Mouse (Mus musculus) heart, adult 18-20 months (tissue): Measurements from ENCODE around the gene Sh3rf1. TPM values are rescaled to one million over a fixed set of nuclear protein-coding genes. Genes with fewer than 3 reads are reported as not detected.
A peak's percentile ranks its signal among the peaks of the same experiment; 100 is the strongest.

Source experiments
- DNase-seq, 2 experiments: peaks; one replicate each; pipeline ENCODE4 v3.0.0; 2021 to 2022; ENCODE audit warnings: mixed read lengths in 1 of 2
- total RNA-seq, 2 experiments: library from RNA; stranded (reverse); gene quantifications; 2 replicates each; pipeline ENCODE4 v1.2.3; 2021

Sh3rf1 gene
- total RNA-seq, 2 experiments from 2014 or later: 4.7 to 5.0 TPM

DNA sequence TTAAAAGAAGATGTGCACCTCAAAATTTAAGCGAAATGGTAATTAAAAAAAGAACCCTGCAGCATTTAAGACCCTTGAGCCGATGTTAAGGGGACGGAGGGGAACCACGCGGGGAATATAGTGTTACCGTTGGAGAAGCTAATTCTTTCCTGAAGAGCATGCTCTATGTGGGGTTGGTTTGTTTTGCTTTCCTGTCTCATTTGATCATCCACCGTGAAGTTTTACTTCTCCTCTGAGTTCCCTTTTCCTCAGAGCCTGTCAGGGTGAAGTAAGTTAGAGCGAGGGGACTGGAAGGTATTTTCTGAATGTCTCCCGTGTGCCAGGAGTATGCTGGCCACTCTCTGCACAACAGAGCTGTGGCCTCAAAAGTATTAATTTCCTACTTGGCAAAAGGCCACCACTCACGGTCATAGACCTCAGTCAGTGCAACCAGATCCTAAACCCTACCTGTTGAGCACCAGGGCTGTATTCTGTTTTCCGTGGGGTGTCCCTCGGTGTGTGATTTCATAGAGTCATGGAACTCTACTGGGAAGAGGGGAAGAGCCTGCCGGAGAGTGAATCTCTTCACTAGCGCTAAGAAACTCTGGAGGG lies 63.2 kb downstream of the Sh3rf1 start:
- no peak for DNase-seq

DNA sequence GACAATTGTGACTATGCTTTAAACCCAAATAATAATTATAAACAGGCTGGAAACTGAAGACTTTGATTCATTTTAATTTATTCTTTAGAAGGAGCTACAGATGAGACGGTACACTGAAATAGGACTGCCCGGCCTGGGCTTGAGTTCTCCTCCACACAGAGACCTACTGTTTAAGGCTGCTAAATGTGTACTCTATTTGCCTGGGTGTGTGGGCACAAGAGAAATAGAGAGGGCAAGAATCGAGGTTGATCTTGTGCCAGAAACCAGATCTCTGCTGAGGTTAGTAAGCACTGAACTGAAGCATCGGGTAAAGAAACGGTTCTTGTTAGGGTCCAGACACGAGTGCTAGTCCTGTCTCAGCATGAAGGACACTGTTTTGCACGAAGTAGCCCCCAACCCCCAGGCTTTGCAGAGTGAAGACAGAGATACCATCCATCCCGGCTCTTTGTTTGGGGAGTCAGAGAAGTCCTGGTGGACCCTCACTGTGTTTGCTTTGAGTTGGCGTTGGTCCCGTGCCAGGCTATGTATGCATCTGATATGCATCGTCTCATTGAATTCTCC lies 64.4 kb downstream of the Sh3rf1 start:
- DNase-seq: no peak

DNA sequence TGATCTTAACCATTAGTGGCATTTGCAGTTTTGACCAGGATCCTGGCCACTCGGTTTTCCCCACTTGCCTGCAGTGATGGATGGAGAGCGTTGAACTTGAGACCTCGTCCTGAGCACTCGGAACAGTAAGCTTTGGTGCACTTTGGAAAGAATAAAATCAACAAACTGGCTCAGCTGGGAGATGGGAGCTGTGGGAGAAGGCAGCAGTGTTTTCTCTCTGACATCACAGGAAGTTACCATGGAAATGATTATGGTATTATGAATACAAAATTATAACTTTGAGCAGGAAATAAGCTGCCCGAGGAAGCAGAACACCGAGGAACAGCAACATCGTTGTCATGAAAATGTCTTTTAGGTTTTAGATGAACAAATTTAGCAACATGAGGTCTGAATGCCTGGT lies 65.0 kb downstream of the Sh3rf1 start:
- DNase-seq: no peak

DNA sequence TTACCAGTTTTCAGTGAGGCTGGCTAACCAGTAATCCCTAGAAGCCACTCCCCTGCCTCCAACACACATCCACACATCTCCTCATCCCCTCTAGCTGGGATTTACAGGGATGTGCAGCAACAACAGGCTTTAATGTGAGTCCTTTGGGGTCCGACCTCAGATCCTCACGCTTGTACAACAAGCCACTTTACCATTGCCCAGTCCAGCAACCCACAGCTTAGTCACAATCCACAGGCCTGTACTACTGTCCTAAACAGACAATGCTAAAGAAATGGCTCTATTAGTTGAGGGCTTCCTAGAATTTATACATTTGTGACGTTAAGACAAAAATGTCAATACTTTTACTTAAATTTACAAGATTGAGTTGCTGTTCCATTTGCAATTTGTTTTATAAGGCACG lies 71.4 kb downstream of the Sh3rf1 start:
- no peak for DNase-seq

DNA sequence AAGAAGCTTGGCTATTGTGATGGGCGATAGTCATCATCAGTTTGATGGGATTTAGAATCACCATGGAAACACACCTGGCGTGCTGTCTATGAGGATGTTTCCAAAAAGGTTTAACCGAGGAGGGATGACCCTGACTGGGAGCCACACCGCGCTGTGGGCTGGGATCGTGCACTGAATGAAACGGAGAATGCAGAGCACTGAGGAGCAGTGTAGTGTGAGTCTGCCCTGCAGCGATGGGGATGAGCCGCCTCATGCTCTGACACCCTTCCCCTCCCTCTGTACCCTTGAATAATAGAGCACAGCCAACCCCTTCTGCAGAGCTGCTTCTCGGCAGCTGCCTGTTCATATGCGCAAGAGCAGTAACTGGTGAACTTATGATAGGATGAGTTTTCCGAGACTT lies 71.8 kb downstream of the Sh3rf1 start:
- DNase-seq: no peak

DNA sequence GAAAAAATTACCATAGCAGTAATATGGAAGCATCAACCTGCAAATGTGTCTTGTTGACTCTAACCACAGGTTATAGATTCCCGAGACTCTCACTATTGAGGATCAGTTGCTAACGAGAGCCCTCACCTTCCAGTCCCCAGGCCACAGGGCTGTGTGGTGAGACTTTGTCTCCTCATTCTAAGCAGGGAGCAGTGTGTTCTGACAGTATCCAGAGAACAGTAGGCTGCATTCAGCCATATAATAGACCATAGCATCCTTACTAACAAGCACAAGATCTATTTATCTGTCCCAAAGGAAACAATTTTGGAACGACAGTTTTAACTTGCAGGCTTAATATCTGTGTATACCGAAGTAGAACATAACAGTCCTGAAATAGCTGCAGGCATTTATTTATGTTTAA lies 75.2 kb downstream of the Sh3rf1 start:
- no peak for DNase-seq

DNA sequence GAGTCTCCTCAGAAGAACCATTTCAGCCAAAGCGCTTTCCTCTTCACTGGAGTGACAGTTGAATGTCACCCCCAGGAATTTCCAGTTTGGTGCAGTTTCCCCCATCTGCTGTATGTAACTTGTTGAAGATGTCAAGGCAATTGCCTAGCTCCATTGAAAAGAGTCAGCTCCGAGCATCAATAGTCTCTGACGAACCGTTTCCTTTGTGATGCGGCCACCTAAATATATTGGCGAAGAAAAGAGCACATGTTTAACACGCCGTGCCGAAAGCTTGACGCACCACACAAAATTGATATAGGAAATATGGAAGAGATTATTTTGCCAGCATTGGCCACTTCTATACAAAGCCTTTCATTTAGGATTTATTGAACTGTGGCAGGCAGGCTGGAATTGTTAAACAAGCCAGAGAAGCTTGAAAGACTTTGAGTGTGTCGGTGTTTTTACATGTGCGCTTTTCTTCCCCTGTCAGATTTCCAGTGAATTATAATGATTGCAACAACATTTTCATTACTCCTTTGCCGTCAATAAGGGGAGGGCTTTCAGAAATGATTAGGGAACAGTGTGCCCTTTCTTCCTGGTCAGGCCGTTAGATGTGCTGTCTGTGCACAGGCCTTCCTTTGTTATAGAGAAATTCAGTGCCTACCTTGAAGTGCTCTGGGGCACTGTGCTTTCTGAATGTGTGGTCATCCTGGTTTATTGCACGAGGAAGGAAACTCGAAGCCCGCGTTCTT lies 77.8 kb downstream of the Sh3rf1 start:
- no peak for DNase-seq

DNA sequence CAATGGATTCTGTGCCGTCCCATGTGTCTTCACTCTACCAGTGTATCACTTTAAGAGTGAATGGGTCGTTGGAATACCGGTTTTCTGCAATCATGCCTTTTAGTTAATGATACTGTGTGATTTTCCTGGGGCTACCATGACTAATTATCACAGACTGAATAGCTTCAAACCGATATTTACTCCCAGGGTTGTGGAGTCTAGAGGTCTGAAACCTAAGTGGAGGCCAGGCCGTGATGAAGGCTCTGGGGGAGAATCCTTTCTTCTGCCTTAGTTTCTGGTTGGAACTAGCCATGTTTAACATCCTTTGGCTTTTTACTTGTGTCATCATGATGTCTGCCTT lies 78.3 kb downstream of the Sh3rf1 start:
- no peak for DNase-seq

DNA sequence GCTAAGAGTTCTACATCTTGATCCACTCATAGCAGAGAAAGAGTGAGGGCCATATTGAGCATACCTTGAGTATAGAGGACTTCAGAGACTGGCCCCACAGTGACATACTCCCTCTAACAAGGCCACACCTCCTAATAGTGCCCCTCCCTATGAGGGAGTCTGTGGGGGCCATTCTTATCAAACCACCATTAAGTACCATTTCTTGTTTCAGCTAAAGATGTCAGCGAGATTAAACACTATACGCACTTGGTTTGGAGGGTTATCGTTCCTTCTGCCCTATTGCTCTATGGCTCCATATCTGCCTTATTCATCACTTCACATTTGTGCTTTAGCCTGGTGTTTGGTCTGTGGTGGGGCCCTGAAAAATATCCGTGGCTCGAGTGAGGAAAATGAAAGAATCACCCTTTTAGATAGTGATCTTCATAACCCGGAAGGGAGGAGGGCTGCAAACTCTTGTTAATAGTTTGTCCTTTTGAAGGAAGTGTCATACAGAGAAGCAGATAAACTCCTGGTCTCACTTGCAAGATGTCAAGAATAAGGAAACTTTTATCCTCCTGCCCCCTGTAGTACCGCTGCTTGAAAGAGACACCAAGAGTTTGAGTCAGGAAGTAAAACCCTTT lies 81.9 kb downstream of the Sh3rf1 start:
- DNase-seq: no peak

DNA sequence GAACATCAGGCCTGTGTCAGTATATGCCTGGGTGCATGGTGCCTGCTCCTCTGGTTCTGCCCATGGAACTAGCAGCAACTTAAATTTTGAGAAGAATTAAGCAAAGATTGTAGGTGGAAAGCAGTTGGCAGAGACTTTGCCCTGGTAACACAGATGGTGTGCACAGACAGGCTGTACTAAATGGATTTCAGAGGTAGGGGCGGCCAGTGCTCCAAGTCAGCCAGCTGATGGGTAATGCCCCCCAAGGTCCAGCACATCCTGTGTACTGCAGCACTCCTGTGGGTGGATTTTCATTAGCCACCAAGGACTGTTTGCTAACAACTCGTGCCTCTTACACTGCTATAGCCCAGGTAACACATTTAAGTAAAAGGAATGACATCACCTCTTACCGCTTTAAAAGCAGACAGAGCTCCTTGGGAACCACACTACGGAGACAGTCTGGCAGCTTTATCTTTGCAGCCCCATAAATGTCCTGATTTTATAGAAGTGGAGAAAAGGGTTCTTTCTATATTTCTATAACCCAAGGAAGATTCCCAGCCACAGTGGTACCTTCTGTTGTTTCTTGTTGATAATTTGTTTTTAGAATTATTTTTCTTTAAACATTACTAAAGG lies 82.9 kb downstream of the Sh3rf1 start:
- DNase-seq: no peak

DNA sequence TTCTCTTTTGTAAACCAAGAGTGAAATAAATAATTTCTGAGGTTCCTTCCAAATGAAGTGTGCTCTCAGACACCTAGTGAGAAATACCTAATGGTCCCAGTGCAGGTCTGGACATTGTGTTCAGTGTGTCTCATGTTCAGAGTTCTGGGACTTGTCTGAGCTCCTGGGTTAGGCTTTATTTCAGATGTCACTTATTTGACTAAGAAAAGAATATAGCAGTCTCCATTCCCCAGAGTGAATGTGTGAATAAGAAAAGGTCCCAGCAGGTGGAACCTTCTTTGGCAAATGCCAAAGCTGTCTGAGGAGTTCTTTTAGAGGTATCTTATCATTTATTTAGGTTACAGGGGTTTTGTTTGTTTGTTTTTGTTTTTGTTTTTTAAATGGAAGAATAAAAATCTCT lies 85.2 kb downstream of the Sh3rf1 start:
- DNase-seq: no peak

DNA sequence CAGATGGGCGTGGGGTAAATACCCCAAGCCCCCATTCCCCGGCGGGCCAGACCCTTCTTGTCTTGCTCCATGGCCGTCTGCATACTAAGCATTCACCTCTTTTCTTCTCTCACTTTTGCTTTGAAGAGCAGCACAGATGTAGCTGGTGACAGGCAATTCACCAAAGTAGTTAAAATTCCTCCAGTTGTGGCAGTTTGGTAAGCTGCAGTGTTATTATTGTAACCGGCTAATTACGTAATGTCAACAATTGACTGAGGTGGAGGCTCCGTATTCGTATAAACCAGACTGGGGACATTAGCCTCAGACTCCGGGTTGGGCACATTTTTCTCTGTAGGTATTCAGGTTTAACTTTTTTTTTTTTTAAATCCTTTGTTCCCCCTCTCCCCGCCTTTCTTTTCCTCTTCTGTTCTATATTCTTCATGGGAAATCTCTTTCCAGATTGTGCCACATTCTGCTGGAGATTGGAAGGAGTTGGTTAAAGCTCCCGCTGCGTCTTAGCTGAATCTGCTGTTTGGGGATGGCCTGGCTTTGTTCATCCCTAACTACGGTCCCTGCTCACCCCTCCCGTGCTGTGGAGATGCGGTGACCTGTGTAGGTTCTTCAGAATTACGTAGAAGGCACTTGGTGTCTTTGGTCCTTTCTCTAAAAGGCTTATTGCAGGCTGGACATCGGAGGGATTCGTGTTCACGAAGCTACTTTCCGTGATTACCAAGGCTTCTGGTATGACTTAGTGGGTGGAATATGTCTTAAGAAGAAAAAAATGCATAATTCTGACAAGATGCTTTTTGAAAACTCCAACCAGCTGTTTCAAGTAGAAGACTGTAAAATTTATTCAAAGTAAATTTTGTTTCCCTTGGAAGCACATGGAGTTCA lies 86.1 kb downstream of the Sh3rf1 start:
- no peak for DNase-seq

DNA sequence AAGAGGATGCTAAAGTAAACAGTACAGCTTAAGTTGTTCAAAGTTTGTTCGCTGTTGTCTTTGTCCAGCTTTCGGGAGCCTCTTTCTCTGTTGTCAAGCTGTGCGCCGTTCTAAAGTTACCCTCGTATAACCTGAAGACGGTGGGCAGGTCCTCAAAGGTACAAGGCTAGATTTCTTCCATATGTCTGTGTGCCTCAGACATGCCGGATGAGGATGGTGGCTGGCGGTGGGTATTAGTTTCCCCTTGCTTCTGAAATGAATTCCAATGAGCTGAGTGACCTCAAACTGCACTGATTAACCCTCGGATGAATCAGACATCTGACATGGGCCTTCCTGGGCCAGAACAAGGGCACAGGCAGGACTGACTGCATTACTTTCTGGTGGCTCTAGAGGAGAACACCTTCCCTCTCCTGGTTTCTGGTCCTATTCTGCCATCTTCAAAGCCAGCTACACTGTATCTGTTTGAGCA lies 86.8 kb downstream of the Sh3rf1 start:
- no peak for DNase-seq

DNA sequence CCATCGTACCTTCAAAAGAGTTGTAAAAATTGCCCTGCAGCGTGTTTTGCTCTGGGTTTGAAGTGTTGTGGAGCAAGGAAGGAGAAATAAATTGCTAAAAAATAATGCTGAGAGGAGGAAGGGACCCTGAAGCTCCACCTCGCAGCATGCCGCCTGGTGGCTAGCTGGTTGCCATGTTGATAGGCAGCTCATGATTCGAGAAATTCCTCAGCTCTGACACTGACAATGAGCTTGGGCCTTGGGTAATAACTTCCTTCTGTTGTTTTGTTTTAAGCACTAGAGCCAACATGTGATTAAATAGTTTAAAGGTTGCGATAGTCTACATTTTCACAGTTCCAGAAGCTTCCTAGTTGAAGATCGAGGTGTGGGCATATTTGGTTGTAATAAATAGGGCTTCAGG lies 89.3 kb downstream of the Sh3rf1 start:
- no peak for DNase-seq

DNA sequence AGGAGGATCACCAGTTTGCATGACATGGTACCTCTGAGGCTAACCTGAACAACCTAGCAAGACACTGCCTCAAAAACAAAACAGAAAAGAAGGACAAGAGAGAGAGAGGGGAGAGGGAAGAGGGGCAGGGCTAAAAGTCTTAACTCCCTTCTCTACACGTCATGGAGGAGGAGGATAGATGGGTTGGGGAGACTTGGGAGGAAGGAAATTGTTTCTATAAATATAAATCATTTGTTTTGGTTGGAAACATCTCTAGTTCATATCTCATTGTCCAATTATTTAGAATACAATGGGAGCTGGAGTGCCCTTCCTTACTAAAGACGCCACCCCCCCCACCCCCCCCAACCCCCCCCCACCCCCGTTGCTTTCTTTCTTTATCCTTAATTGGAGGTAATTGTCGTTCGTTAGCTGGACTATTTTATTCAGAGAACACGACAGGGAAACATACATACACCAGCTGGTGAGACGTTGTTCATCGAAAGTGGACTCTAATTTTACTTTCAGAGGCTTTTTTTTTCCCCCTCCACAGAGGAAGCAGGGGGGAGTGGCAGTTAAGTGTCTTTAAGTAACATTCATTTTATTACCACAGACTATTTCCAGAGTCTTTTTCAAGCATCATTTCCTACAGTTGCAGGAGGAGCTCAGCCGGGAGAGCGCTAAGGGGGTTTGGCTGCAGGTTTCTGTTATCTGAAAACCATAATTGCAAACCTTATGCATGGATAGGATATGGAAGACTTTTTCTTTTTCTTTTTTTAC lies 92.5 kb downstream of the Sh3rf1 start:
- DNase-seq: no peak

DNA sequence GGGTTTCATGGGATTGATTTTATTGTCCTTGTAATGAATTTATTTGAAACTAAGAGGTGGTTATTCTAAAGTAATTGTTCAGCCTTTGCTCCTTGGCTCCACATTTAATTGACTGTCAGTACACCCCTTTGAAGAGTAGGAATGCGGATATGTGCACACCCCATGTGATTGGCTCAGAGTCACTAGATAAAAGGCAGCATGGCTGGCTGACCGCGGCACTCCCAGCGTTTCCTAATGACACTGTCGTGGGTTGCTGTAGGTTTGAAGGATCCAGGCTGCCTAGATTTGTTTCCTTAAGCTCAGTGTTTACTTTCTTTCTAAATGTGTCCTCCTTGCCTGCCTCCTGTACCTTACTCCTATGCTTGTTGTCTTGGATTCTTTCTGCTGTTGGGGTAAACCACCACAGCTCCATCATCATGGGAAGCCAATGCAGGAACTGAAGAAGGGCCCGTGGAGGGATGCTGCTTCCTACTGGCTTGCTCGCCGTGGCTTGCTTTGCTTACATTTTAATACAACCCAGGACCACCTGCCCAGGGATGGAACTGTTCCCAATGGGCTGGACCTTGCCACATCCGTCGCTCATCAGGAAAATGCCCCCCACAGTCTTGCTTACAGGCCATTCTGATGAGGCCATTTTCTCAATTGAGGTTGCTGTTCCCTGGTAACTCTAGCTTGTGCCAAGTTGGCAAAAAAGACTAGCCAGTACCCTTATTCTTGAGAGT lies 93.3 kb downstream of the Sh3rf1 start:
- peak; percentile 41 to 52 for DNase-seq

DNA sequence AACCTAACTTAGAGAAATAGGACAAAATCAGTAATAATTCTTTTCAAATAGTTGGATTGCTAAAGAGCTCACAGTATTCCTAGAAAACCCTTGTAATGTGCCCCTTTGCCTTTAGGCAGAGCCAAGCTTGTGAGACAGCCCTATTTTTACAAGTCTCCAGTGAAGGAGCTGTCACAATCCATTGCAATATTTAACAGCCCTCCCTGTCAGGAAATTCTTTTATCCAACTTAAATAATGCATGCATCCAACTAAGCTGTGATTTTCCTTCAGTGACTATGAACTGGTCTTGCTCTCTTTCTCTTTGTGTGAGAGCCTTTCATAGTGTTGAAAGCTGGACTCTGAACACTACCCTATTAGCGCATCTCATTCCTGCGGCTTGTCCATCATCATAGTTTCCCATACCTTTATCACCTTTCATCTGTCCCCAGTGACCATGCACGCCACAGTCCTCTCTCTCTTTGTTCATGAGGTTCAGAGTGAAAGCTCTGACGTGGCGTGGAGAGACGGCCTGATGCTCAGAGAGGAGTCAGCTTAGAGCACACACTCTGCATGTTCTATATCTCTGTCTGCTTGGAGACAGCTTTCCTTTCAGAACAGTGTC lies 94.0 kb downstream of the Sh3rf1 start:
- DNase-seq: no peak

DNA sequence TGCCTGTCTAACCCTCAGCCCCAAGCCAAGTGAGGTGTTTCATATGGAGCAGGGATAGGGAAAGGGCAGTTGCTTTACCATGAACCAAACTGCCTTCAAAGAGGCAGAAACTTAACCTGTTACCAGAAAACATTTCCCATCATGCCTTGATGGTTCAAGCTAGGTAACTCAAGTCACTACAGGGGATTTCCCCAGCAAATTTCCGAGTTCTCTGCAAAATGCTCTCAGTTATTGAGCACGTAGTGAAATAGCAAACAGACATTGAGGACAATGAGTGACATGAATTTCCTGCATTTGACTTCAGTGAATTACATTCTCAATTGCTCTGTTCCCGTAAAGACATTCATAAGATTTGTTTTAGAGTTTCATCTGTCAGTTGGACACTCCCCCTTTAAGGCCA lies 97.5 kb downstream of the Sh3rf1 start:
- no peak for DNase-seq

DNA sequence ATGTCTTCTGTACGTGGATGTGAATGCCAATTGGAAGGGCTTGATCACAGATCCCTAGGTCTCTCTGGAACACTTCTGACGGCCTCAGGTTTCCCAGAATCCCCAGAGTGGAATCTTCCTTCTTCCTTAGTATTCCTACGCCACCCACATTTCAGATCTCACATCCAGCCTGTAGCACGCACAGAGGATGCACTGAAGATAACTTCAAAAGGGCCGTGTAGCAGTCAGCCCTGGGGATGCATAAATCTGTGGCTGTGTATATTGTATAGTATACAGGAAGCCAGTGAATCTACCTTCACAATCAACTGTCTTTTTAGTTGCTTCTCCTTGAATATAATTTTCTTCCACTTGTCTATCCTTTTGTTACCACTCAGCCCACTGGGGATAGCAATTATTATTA lies 98.1 kb downstream of the Sh3rf1 start:
- no peak for DNase-seq

DNA sequence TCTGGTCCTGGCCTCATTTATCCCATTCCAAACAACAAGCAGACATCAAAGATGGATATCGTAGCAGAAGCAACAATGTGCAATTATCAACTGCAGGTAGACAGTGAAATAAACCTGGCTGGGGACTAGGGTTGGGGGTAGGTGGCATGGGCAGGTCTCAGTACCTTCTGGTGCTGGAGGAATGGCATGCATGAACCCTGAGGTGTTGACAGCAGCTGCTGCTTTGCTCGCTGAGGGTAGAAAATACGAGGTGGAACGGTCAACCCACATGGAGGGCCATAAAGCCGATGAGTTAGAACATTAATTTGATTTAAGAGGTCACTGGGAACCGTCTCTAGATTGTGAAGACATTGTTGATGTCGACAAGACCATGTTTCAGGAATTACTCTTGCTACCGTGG lies 98.8 kb downstream of the Sh3rf1 start:
- no peak for DNase-seq
